In genomic region chr11:76093610-76094009, GRCm38 (mm10) we compare ENCODE assay signal across 19 mouse cellular contexts.
DNase-seq lines count a peak whose midpoint lies in the region; ATAC-seq and TF ChIP-seq lines count a peak whose summit lies in the region.
"Had no signal": no experiment of that assay in that cellular context is flagged by ENCODE, and none has a peak within 500 bp of the region (broad histone marks: within the 10 kb centered on the region; RNA-seq: fewer than 3 reads in every experiment).

No protein-coding gene starts in this region.

- H3K4me2 ChIP-seq in heart, postnatal 0 days (ENCODE audit: low read depth, low read length), result no peak overlapping the region
- H3K4me2 ChIP-seq in heart, embryonic 11.5 days, result no peak overlapping the region
- H3K4me2 ChIP-seq in lung, embryonic 14.5 days, result no peak overlapping the region
- no peak overlapping the region for H3K4me2 ChIP-seq in stomach, postnatal 0 days (replicated peaks; ENCODE audit: low read depth)
- H3K4me2 ChIP-seq: limb, embryonic 12.5 days; liver, embryonic 13.5 days had no signal

- no peak for DNase-seq in heart, postnatal 0 days (ENCODE audit: low spot score)
- peak; percentile 63 for DNase-seq in lung, embryonic 14.5 days
- DNase-seq in lung, postnatal 36 days, result no peak
- peak; percentile 64 for DNase-seq in NIH3T3 (ENCODE audit: low read depth)
- DNase-seq in stomach, postnatal 0 days (ENCODE audit: low spot score), result no peak
- no peak for DNase-seq in embryo, embryonic 9.5 days (ENCODE audit: extremely low spot score)
- DNase-seq: cerebellum, adult 9-10 months; heart, postnatal 4 days; kidney, adult 18-20 months; kidney, postnatal 25 days; liver, embryonic 13.5 days; lung, postnatal 10 days; midbrain, embryonic 14.5 days; right cerebral cortex, postnatal 25 days; thymus, adult 2 months had no signal

- ATAC-seq in heart, postnatal 0 days (ENCODE audit: insufficient read depth, low read depth), result no peak
- ATAC-seq in heart, embryonic 11.5 days (replicated peaks; ENCODE audit: insufficient number of reproducible peaks, low FRiP score, low TSS enrichment), result no peak
- no peak for ATAC-seq in lung, embryonic 14.5 days (ENCODE audit: insufficient read depth)
- no peak for ATAC-seq in stomach, postnatal 0 days (ENCODE audit: low FRiP score, low TSS enrichment)
- ATAC-seq: hindbrain, embryonic 16.5 days had no signal

- H3K9ac ChIP-seq in heart, postnatal 0 days (replicated peaks; ENCODE audit: low read depth, low read length), result no peak overlapping the region
- no peak overlapping the region for H3K9ac ChIP-seq in heart, embryonic 11.5 days (ENCODE audit: low read depth, low read length)
- H3K9ac ChIP-seq in lung, embryonic 14.5 days, result no peak overlapping the region
- H3K9ac ChIP-seq in stomach, postnatal 0 days (ENCODE audit: low read length), result no peak overlapping the region
- H3K9ac ChIP-seq: limb, embryonic 12.5 days; liver, embryonic 13.5 days had no signal

- no peak for TF ChIP-seq EP300 in heart, postnatal 0 days (IDR thresholded peaks at IDR 0.05; ENCODE audit: low read depth)
- no peak for TF ChIP-seq EP300 in stomach, postnatal 0 days (optimal IDR thresholded peaks at IDR 0.05)

- no peak overlapping the region for H3K4me3 ChIP-seq in heart, postnatal 0 days (ENCODE audit: low read depth, low read length)
- H3K4me3 ChIP-seq in heart, embryonic 11.5 days (ENCODE audit: low read depth, low read length), result no peak overlapping the region
- H3K4me3 ChIP-seq in lung, embryonic 14.5 days (ENCODE audit: low read depth, low read length), result no peak overlapping the region
- no peak overlapping the region for H3K4me3 ChIP-seq in stomach, postnatal 0 days (ENCODE audit: low read depth, low read length)
- H3K4me3 ChIP-seq: limb, embryonic 12.5 days; liver, embryonic 13.5 days; myocyte had no signal

- WGBS in heart, postnatal 0 days, result 78% methylated on average over 8 of the region's 8 CpGs
- whole genome bisulfite sequencing in heart, embryonic 11.5 days (ENCODE audit: insufficient replicate concordance), result 85% methylated on average over 8 of the region's 8 CpGs
- 84% methylated on average over 8 of the region's 8 CpGs for WGBS in lung, embryonic 14.5 days
- 85% methylated on average over 8 of the region's 8 CpGs for WGBS in stomach, postnatal 0 days

- TF ChIP-seq CTCF in heart, postnatal 0 days (IDR thresholded peaks at IDR 0.05; ENCODE audit: low read depth), result peak; percentile 43
- peak; percentile 49 for TF ChIP-seq CTCF in lung, embryonic 14.5 days (IDR thresholded peaks at IDR 0.05; ENCODE audit: low read depth)
- peak; percentile 64 for TF ChIP-seq CTCF in stomach, postnatal 0 days (IDR thresholded peaks at IDR 0.05; ENCODE audit: low read depth)

- H3K36me3 ChIP-seq in heart, postnatal 0 days (replicated peaks; ENCODE audit: control insufficient read depth, insufficient read depth, low read length), result peaks cover 23% of the 10 kb centered on the region
- no peaks in the 10 kb centered on the region; the same call in 1 of the 2 replicates for H3K36me3 ChIP-seq in heart, embryonic 11.5 days (ENCODE audit: control insufficient read depth, insufficient read depth, low read length)
- peaks cover 7% of the 10 kb centered on the region; the same call in 1 of the 2 replicates for H3K36me3 ChIP-seq in lung, embryonic 14.5 days (ENCODE audit: insufficient read depth)
- H3K36me3 ChIP-seq in stomach, postnatal 0 days (ENCODE audit: control insufficient read depth, insufficient read depth, low read length), result peaks cover 5% of the 10 kb centered on the region

- H3K27me3 ChIP-seq in heart, postnatal 0 days (ENCODE audit: control insufficient read depth, insufficient read depth, low read length), result no peaks in the 10 kb centered on the region
- no peaks in the 10 kb centered on the region for H3K27me3 ChIP-seq in heart, embryonic 11.5 days (ENCODE audit: control insufficient read depth, insufficient read depth, low read length)
- no peaks in the 10 kb centered on the region for H3K27me3 ChIP-seq in lung, embryonic 14.5 days (ENCODE audit: insufficient read depth, low read length)
- H3K27me3 ChIP-seq in stomach, postnatal 0 days (ENCODE audit: control insufficient read depth, insufficient read depth, low read length), result no peaks in the 10 kb centered on the region
- H3K27me3 ChIP-seq: limb, embryonic 12.5 days; liver, embryonic 13.5 days had no signal

- H3K27ac ChIP-seq in heart, postnatal 0 days (ENCODE audit: low read depth), result no peak overlapping the region
- no peak overlapping the region for H3K27ac ChIP-seq in heart, embryonic 11.5 days (ENCODE audit: low read depth, low read length)
- H3K27ac ChIP-seq in lung, embryonic 14.5 days (ENCODE audit: low read depth), result no peak overlapping the region
- no peak overlapping the region for H3K27ac ChIP-seq in stomach, postnatal 0 days (replicated peaks)
- H3K27ac ChIP-seq: limb, embryonic 12.5 days; liver, embryonic 13.5 days had no signal

- H3K9me3 ChIP-seq in heart, postnatal 0 days (replicated peaks; ENCODE audit: control insufficient read depth, low read length), result 0 out of 2 replicates have a peak, but pooled peaks cover 4% of the 10 kb centered on the region
- no peaks in the 10 kb centered on the region for H3K9me3 ChIP-seq in heart, embryonic 11.5 days (replicated peaks; ENCODE audit: control insufficient read depth, low read length)
- H3K9me3 ChIP-seq in lung, embryonic 14.5 days (ENCODE audit: low read depth, low read length), result no peaks in the 10 kb centered on the region; the same call in 1 of the 2 replicates
- no peaks in the 10 kb centered on the region for H3K9me3 ChIP-seq in stomach, postnatal 0 days (ENCODE audit: control insufficient read depth, low read length)
- H3K9me3 ChIP-seq: liver, embryonic 13.5 days had no signal

- no peaks in the 10 kb centered on the region for H3K4me1 ChIP-seq in heart, postnatal 0 days (ENCODE audit: control insufficient read depth, insufficient read depth)
- H3K4me1 ChIP-seq in heart, embryonic 11.5 days (ENCODE audit: control insufficient read depth, insufficient read depth, low read length), result no peaks in the 10 kb centered on the region
- H3K4me1 ChIP-seq in lung, embryonic 14.5 days (ENCODE audit: insufficient read depth), result peaks cover 6% of the 10 kb centered on the region
- no peaks in the 10 kb centered on the region for H3K4me1 ChIP-seq in stomach, postnatal 0 days (replicated peaks; ENCODE audit: control insufficient read depth, insufficient read depth)
- H3K4me1 ChIP-seq: liver, embryonic 13.5 days had no signal

Comparison
In these comparisons a context has a peak if more than half of its experiments do, and no peak if none do; other contexts are left out.
1. DNase-seq: peak in lung, embryonic 14.5 days (single experiment) and NIH3T3 (single experiment); none in heart, postnatal 0 days (single experiment), lung, postnatal 36 days (single experiment), stomach, postnatal 0 days (single experiment) and embryo, embryonic 9.5 days (single experiment).
2. Peak in every context shown above with its lines, with median percentiles within 50 percentile points of each other: CTCF ChIP-seq.